Mouse (Mus musculus) monocyte, adult 5-6 weeks (primary cell): Measurements from ENCODE around the gene Atl3. TPM values are rescaled to one million over a fixed set of nuclear protein-coding genes. Genes with fewer than 3 reads are reported as not detected.
"Not testable (repeated sequence)": the region's sequence is repeated elsewhere in the genome, so short reads cannot be mapped to it uniquely, and the experiment has no call there.

Source experiments
- ATAC-seq: fragments of 153-309, 156-312 bp; replicated peaks from 2 replicates; pipeline ENCODE4 v1.8.0; 2017; ENCODE audit warnings: mild to moderate bottlenecking; ENCODE audit not compliant: low TSS enrichment, insufficient number of reproducible peaks, severe bottlenecking, poor library complexity, low FRiP score
- total RNA-seq: library from RNA; stranded (forward); fragments of 200-1000, 200-491, 200-594 nt; gene quantifications from 3 replicates; pipeline ENCODE4 v1.2.3, GENCODE M21; 2017

Gene Atl3
- total RNA-seq, 1 experiment from 2014 or later = 49.7 TPM

GRCm38 (mm10) chr19:7495221-7496038 lies 1.6 kb downstream of the Atl3 start:
- ATAC-seq = no peak

GRCm38 (mm10) chr19:7496070-7496469 lies 2.2 kb downstream of the Atl3 start:
- ATAC-seq = not testable (repeated sequence)

DNA sequence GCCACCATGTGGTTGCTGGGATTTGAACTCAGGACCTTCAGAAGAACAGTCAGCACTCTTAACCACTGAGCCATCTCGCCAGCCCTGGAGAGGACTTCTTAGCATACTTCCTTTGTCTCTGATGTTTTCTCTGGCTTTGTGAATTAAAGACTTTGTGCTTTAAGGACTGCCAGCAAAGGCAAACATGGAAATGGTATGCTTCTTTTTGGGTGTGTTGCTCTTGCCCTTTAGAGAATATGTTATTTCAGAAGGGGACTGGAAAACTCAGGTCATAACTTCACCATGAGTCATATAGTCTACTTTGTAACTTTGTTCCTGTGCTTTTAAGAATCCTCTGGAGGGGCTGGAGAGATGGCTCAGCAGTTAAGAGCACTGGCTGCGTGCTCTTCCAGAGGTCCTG lies 5.0 kb downstream of the Atl3 start:
- no peak for ATAC-seq

DNA sequence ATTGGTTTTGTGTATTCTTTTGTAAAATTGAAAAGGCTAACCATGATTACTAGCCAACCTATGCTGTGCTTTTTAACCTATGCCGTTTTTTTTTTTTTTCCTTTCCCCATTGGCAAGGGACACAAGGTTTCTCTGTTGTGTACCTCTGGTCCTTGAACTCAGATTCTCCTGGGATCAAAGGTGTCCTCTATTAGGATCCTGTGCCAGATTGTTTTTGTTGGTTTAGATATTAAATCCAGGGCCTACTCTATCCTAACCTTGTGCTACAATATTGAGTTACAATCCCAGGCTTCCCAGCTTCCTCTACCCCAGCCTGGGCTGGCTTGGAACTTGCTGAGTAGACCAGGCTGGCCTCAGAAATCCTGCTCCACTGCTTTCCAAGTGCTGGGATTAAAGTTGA lies 6.9 kb downstream of the Atl3 start:
- no peak for ATAC-seq

- ATAC-seq = no peak
Measured at GRCm38 (mm10) chr19:7502432-7502831, 8.6 kb downstream of the Atl3 start.

GRCm38 (mm10) chr19:7506321-7506720 lies 12.5 kb downstream of the Atl3 start:
- ATAC-seq = no peak

GRCm38 (mm10) chr19:7508026-7508425 lies 14.2 kb downstream of the Atl3 start:
- no peak for ATAC-seq

GRCm38 (mm10) chr19:7516437-7516836 lies 22.6 kb downstream of the Atl3 start:
- no peak for ATAC-seq

DNA sequence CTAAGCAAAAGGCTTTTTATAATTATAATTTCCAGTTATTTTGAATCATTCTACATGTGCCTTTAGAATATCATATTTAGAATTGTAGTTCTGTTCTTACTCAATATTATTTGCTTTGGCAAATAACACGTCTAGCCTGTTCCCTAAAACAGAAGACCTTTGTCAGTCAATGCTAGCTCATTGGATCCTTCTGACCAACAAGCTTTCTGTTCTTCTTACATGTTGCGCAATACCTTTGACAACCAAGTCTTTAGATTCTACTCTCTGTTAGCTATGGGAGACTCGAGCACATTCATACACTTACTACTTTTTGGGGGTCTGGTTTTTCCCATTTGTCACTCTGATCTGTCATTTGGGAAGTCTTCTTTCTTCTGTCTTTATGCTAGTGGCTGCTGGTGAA lies 27.8 kb downstream of the Atl3 start:
- no peak for ATAC-seq

- no peak for ATAC-seq
Measured at GRCm38 (mm10) chr19:7522856-7523255, 29.0 kb downstream of the Atl3 start.

GRCm38 (mm10) chr19:7523292-7523691 lies 29.5 kb downstream of the Atl3 start:
- no peak for ATAC-seq

GRCm38 (mm10) chr19:7523781-7524180 lies 29.9 kb downstream of the Atl3 start:
- no peak for ATAC-seq

- ATAC-seq = no peak
Measured at GRCm38 (mm10) chr19:7524879-7525278, 31.0 kb downstream of the Atl3 start.

- 0 out of 2 replicates have a peak, but pooled peaks have one; percentile 53 for ATAC-seq
Measured at GRCm38 (mm10) chr19:7528639-7529428, 35.0 kb downstream of the Atl3 start.

GRCm38 (mm10) chr19:7531906-7532305 lies 38.1 kb downstream of the Atl3 start:
- no peak for ATAC-seq

DNA sequence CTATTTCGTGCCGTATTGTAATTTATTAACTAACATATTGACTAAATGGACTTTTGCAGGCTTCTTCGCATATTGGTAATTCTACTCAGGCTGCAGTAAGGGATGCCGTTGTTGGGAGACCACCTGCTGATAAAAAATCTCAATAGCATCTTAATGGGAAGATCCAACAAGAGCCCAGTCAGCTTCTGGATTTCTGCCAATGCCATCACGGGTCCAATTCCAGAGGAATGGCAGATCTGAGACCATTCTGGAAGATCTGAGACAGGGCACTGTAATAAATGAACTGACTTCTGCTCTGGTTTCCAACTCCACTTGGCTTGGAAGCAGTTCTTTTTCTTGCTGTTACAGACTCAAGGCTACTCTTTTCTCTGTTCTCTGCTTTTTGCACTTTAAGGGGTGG lies 40.1 kb downstream of the Atl3 start:
- ATAC-seq = no peak

GRCm38 (mm10) chr19:7548924-7549323 lies 55.1 kb downstream of the Atl3 start:
- ATAC-seq = no peak

GRCm38 (mm10) chr19:7551550-7552300 lies 57.9 kb downstream of the Atl3 start:
- no peak for ATAC-seq

DNA sequence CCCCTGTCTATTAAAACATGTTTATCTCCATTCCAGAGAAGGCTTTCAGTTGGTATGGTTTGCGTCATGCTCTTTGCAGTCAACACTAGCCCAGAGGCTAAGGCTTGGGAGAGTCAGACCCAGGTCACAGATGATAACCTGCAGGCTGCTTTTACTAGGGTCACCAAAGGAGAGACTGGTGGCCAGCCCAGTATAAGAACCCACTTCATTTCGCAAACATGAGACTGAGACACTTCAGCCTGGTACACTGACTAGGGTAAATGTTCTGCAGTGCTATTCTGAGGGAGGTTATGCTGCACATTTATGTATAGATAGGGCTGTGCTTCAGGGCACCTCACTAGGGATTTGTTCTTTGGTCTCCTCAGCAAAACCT lies 58.4 kb downstream of the Atl3 start:
- no peak for ATAC-seq
